Mouse (Mus musculus): Measurements from ENCODE around the gene Ttc23. TPM values are rescaled to one million over a fixed set of nuclear protein-coding genes. Genes with fewer than 3 reads are reported as not detected.

Gene Ttc23
- polyA plus RNA-seq, 1 experiment, result 14.2 TPM

- TF ChIP-seq MAX (IDR thresholded peaks at IDR 0.05; ENCODE audit: low read depth), result no peak
- TF ChIP-seq POLR2AphosphoS2 (IDR thresholded peaks at IDR 0.05; ENCODE audit: insufficient read length, low read depth), result peak; percentile 9
- H3K79me2 ChIP-seq (ENCODE audit: control insufficient read depth, insufficient read depth), result no peaks in the 10 kb centered on the region
- H3K4me3 ChIP-seq, result no peak overlapping the region
- H3K36me3 ChIP-seq (ENCODE audit: control insufficient read depth, insufficient read depth), result peaks cover 6% of the 10 kb centered on the region
- H3K4me2 ChIP-seq (ENCODE audit: low read depth), result no peak overlapping the region
- no peak overlapping the region for H3ac ChIP-seq (ENCODE audit: control insufficient read depth, insufficient read length)
- no peaks in the 10 kb centered on the region for H3K27me3 ChIP-seq (ENCODE audit: control insufficient read depth, insufficient read depth, insufficient read length)
These were observed 26.4 kb downstream of the Ttc23 start for GRCm38 (mm10) chr7:67673656-67674055.

- Histone ChIP-seq H3K4me2 (ENCODE audit: low read depth) (no peak overlapping the region), H3ac (ENCODE audit: control insufficient read depth, insufficient read length) (no peak overlapping the region), H3K79me2 (ENCODE audit: control insufficient read depth, insufficient read depth) (no peaks in the 10 kb centered on the region), H3K27me3 (ENCODE audit: control insufficient read depth, insufficient read depth, insufficient read length) (no peaks in the 10 kb centered on the region), H3K36me3 (ENCODE audit: control insufficient read depth, insufficient read depth) (peaks cover 20% of the 10 kb centered on the region), H3K4me3 (no peak overlapping the region)
- TF ChIP-seq TCF3 (IDR thresholded peaks at IDR 0.05; ENCODE audit: insufficient read length, low read depth), result no peak
These were observed 31.8 kb downstream of the Ttc23 start for GRCm38 (mm10) chr7:67678878-67679499.

- Histone ChIP-seq H3K27me3 (ENCODE audit: control insufficient read depth, insufficient read depth, insufficient read length) (no peaks in the 10 kb centered on the region), H3K4me3 (no peak overlapping the region), H3ac (ENCODE audit: control insufficient read depth, insufficient read length) (no peak overlapping the region), H3K4me2 (ENCODE audit: low read depth) (no peak overlapping the region), H3K79me2 (ENCODE audit: control insufficient read depth, insufficient read depth) (no peaks in the 10 kb centered on the region), H3K36me3 (ENCODE audit: control insufficient read depth, insufficient read depth) (peaks cover 20% of the 10 kb centered on the region)
- TF ChIP-seq TCF3 (IDR thresholded peaks at IDR 0.05; ENCODE audit: insufficient read length, low read depth) (no peak), POLR2AphosphoS2 (IDR thresholded peaks at IDR 0.05; ENCODE audit: insufficient read length, low read depth) (no peak), MYOD1 (IDR thresholded peaks at IDR 0.05; ENCODE audit: control insufficient read depth in 1 of 3, insufficient read length in 2 of 3, low read depth in 2 of 3) (peak in 2 of 3 experiments; percentile 34 to 89), TCF12 (IDR thresholded peaks at IDR 0.05; ENCODE audit: insufficient read depth, poor library complexity, severe bottlenecking) (no peak), POLR2A (IDR thresholded peaks at IDR 0.05; ENCODE audit: insufficient read length, low read depth) (no peak), MAX (IDR thresholded peaks at IDR 0.05; ENCODE audit: low read depth) (no peak), E2F4 (IDR thresholded peaks at IDR 0.05; ENCODE audit: insufficient read depth) (no peak), USF1 (IDR thresholded peaks at IDR 0.05; ENCODE audit: low read depth) (no peak), CEBPB (IDR thresholded peaks at IDR 0.05; ENCODE audit: insufficient read depth, poor library complexity, severe bottlenecking) (no peak), SRF (IDR thresholded peaks at IDR 0.05; ENCODE audit: control insufficient read depth, insufficient read length, low read depth) (no peak), REST (IDR thresholded peaks at IDR 0.05; ENCODE audit: insufficient read depth, insufficient read length) (no peak), MYOG (IDR thresholded peaks at IDR 0.05; ENCODE audit: control insufficient read depth in 1 of 3, insufficient read depth in 1 of 3, insufficient read length in 2 of 3, low read depth in 2 of 3) (peak in 1 of 3 experiments; percentile 52)
These were observed 33.9 kb downstream of the Ttc23 start for GRCm38 (mm10) chr7:67681078-67681477.

DNA sequence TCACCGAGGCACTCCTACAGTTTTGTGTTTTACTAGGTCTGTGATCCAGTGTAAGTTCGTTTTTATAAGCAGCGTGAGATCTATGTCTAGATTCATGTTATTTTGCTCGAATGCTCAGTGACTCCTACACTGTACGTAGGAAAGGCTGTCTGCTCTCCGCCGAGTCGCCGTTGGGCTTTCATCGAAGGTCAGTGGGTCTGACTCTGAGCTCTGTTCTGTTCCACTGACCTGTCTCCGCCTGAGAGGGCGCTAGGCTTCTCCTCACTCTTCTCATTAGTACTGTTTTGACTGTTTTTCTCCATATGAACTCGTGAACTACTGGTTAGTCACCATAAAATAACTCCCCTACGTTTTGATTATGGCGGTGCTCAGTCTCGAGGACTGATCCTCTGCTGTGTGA, 35.8 kb downstream of the Ttc23 start:
- Histone ChIP-seq H3K79me2 (ENCODE audit: control insufficient read depth, insufficient read depth) (no peaks in the 10 kb centered on the region), H3K36me3 (ENCODE audit: control insufficient read depth, insufficient read depth) (peaks cover 20% of the 10 kb centered on the region), H3K27me3 (ENCODE audit: control insufficient read depth, insufficient read depth, insufficient read length) (no peaks in the 10 kb centered on the region), H3K4me2 (ENCODE audit: low read depth) (no peak overlapping the region), H3ac (ENCODE audit: control insufficient read depth, insufficient read length) (no peak overlapping the region), H3K4me3 (no peak overlapping the region)
- TF ChIP-seq MYOG (IDR thresholded peaks at IDR 0.05; ENCODE audit: control insufficient read depth in 1 of 3, insufficient read depth in 1 of 3, insufficient read length in 2 of 3, low read depth in 2 of 3) (no peak), CEBPB (IDR thresholded peaks at IDR 0.05; ENCODE audit: insufficient read depth, poor library complexity, severe bottlenecking) (no peak), POLR2A (IDR thresholded peaks at IDR 0.05; ENCODE audit: insufficient read length, low read depth) (no peak), TCF12 (IDR thresholded peaks at IDR 0.05; ENCODE audit: insufficient read depth, poor library complexity, severe bottlenecking) (no peak), POLR2AphosphoS2 (IDR thresholded peaks at IDR 0.05; ENCODE audit: insufficient read length, low read depth) (no peak), SRF (IDR thresholded peaks at IDR 0.05; ENCODE audit: control insufficient read depth, insufficient read length, low read depth) (no peak), MAX (IDR thresholded peaks at IDR 0.05; ENCODE audit: low read depth) (no peak), E2F4 (IDR thresholded peaks at IDR 0.05; ENCODE audit: insufficient read depth) (no peak), MYOD1 (IDR thresholded peaks at IDR 0.05; ENCODE audit: control insufficient read depth in 1 of 3, insufficient read length in 2 of 3, low read depth in 2 of 3) (no peak), USF1 (IDR thresholded peaks at IDR 0.05; ENCODE audit: low read depth) (no peak), TCF3 (IDR thresholded peaks at IDR 0.05; ENCODE audit: insufficient read length, low read depth) (no peak), REST (IDR thresholded peaks at IDR 0.05; ENCODE audit: insufficient read depth, insufficient read length) (no peak)

- Histone ChIP-seq H3K79me2 (ENCODE audit: control insufficient read depth, insufficient read depth) (no peaks in the 10 kb centered on the region), H3K4me3 (no peak overlapping the region), H3K4me2 (ENCODE audit: low read depth) (no peak overlapping the region), H3K27me3 (ENCODE audit: control insufficient read depth, insufficient read depth, insufficient read length) (no peaks in the 10 kb centered on the region), H3K36me3 (ENCODE audit: control insufficient read depth, insufficient read depth) (peaks cover 14% of the 10 kb centered on the region), H3ac (ENCODE audit: control insufficient read depth, insufficient read length) (no peak overlapping the region)
- TF ChIP-seq POLR2A (IDR thresholded peaks at IDR 0.05; ENCODE audit: insufficient read length, low read depth), result no peak
- no peak for TF ChIP-seq REST (IDR thresholded peaks at IDR 0.05; ENCODE audit: insufficient read depth, insufficient read length)
- no peak for TF ChIP-seq MYOD1 (IDR thresholded peaks at IDR 0.05; ENCODE audit: control insufficient read depth in 1 of 3, insufficient read length in 2 of 3, low read depth in 2 of 3)
- no peak for TF ChIP-seq TCF3 (IDR thresholded peaks at IDR 0.05; ENCODE audit: insufficient read length, low read depth)
- no peak for TF ChIP-seq POLR2AphosphoS2 (IDR thresholded peaks at IDR 0.05; ENCODE audit: insufficient read length, low read depth)
- TF ChIP-seq E2F4 (IDR thresholded peaks at IDR 0.05; ENCODE audit: insufficient read depth), result no peak
- no peak for TF ChIP-seq TCF12 (IDR thresholded peaks at IDR 0.05; ENCODE audit: insufficient read depth, poor library complexity, severe bottlenecking)
These were observed 39.3 kb downstream of the Ttc23 start for GRCm38 (mm10) chr7:67686545-67686944.

Data from myocyte (in vitro differentiated cells).